Mouse (Mus musculus) embryonic facial prominence, embryonic 14.5 days (tissue): ENCODE results near the gene Sirt6. TPM values are rescaled to one million over a fixed set of nuclear protein-coding genes. Genes with fewer than 3 reads are reported as not detected.

Experiments
- ATAC-seq: fragments of 200-750 bp; cut with Nextera tagmentation; 2 replicates; pipeline ENCODE4 v1.8.0; 2017; ENCODE audit warnings: low read depth, moderate number of reproducible peaks, moderate TSS enrichment
- DNase-seq: peaks from one replicate; pipeline ENCODE4 v3.0.0-alpha.2; 2015; ENCODE audit warnings: low spot score
- H3K27ac ChIP-seq: fragments of 300-500 bp; sonication (generic); replicated peaks from 2 replicates; pipeline ENCODE4 v1.5.1; 2014; ENCODE audit warnings: low read depth, mild to moderate bottlenecking, low read length, moderate library complexity
- H3K27me3 ChIP-seq: fragments of 300-500 bp; sonication (generic); replicated peaks from 2 replicates; pipeline ENCODE4 v1.6.1; 2014; ENCODE audit warnings: low read length; ENCODE audit not compliant: control insufficient read depth, insufficient read depth
- H3K36me3 ChIP-seq: fragments of 300-500 bp; sonication (generic); 2 replicates; pipeline ENCODE4 v1.6.1; 2014; ENCODE audit warnings: low read length, mixed read lengths; ENCODE audit not compliant: control insufficient read depth, insufficient read depth
- H3K4me1 ChIP-seq: fragments of 300-500 bp; sonication (generic); 2 replicates; pipeline ENCODE4 v1.6.1; 2014; ENCODE audit warnings: antibody characterized with exemption, low read length; ENCODE audit not compliant: control insufficient read depth, insufficient read depth
- H3K4me2 ChIP-seq: fragments of 300-500 bp; sonication (generic); 2 replicates; pipeline ENCODE4 v1.6.1; 2014; ENCODE audit warnings: low read depth, mild to moderate bottlenecking, low read length, moderate library complexity, mixed read lengths
- H3K4me3 ChIP-seq: fragments of 300-500 bp; sonication (generic); 2 replicates; pipeline ENCODE4 v1.5.1; 2014; ENCODE audit warnings: low read depth, mild to moderate bottlenecking, low read length
- H3K9ac ChIP-seq: fragments of 300-500 bp; sonication (generic); 2 replicates; pipeline ENCODE4 v1.6.1; 2014; ENCODE audit warnings: low read depth, mild to moderate bottlenecking, low read length, moderate library complexity, mixed read lengths
- H3K9me3 ChIP-seq: fragments of 300-500 bp; sonication (generic); 2 replicates; pipeline ENCODE4 v1.6.1; 2016; ENCODE audit warnings: low read length; ENCODE audit not compliant: control insufficient read depth
- WGBS: fragments of 180-500 bp; shearing (Covaris S2); extraction: QIAGEN DNeasy Blood & Tissue Kit; methylation state at CpG from one replicate; pipeline ENCODE4 v1.1.7; 2014; 5-methylcytosine and 5-hydroxymethylcytosine counted together
- polyA plus RNA-seq: library from polyadenylated mRNA; unstranded; fragments of >200 nt; fragmentation: Nextera tagmentation; extraction: Ambion mirVana; gene quantifications from 2 replicates; pipeline ENCODE4 v1.2.1, GENCODE M21; 2014

Gene Sirt6
- polyA plus RNA-seq, 1 experiment from 2014 or later = 24.4 TPM

GRCm38 (mm10) chr10:81628390-81628789 is 793 bp upstream of the Sirt6 start, which contains the start of gene Ankrd24:
Gene Ankrd24, plus strand, starts transcription at chr10:81628540.
- no peak for DNase-seq

GRCm38 (mm10) chr10:81627836-81628220 is 231 bp upstream of the Sirt6 start:
- Histone ChIP-seq H3K4me2 (peak overlapping the region; percentile 85), H3K9ac (peak overlapping the region; percentile 79), H3K27ac (peak overlapping the region; percentile 92), H3K4me1 (peaks cover 9% of the 10 kb centered on the region), H3K9me3 (no peaks in the 10 kb centered on the region), H3K27me3 (no peaks in the 10 kb centered on the region), H3K4me3 (peak overlapping the region; percentile 75), H3K36me3 (peaks cover 30% of the 10 kb centered on the region)
- WGBS = 48% methylated on average over 7 of the region's 7 CpGs
- no peak for ATAC-seq
- no peak for DNase-seq

More at GRCm38 (mm10) chr10:81628390-81628789, 793 bp upstream of the Sirt6 start, which contains the start of gene Ankrd24:
- no peaks in the 10 kb centered on the region for H3K9me3 ChIP-seq
- H3K36me3 ChIP-seq = peaks cover 25% of the 10 kb centered on the region
- peak within 1 kb of the TSS; percentile 79 for H3K9ac ChIP-seq
- H3K27me3 ChIP-seq = no peaks in the 10 kb centered on the region
- H3K4me2 ChIP-seq = peak within 1 kb of the TSS; percentile 85
- ATAC-seq = no peak
- H3K4me3 ChIP-seq = peak within 1 kb of the TSS; percentile 75
- peaks cover 9% of the 10 kb centered on the region for H3K4me1 ChIP-seq
- peak within 1 kb of the TSS; percentile 92 for H3K27ac ChIP-seq
- 77% methylated on average over 14 of the region's 16 CpGs for WGBS

- peak overlapping the region; percentile 79 for H3K9ac ChIP-seq
- peak overlapping the region; percentile 75 for H3K4me3 ChIP-seq
- 89% methylated on average over 22 of the region's 22 CpGs for WGBS
- no peak for ATAC-seq
- DNase-seq = no peak
- no peaks in the 10 kb centered on the region for H3K9me3 ChIP-seq
- peaks cover 44% of the 10 kb centered on the region for H3K36me3 ChIP-seq
- H3K27ac ChIP-seq = peak overlapping the region; percentile 92; the same call in 1 of the 2 replicates
- H3K4me1 ChIP-seq = peaks cover 9% of the 10 kb centered on the region
- H3K4me2 ChIP-seq = peak overlapping the region; percentile 85
- no peaks in the 10 kb centered on the region for H3K27me3 ChIP-seq
Measured at GRCm38 (mm10) chr10:81626101-81626993, 1.2 kb downstream of the Sirt6 start.

- H3K27me3 ChIP-seq = no peaks in the 10 kb centered on the region
- ATAC-seq (no peak), DNase-seq (no peak)
- no peaks in the 10 kb centered on the region for H3K9me3 ChIP-seq
- no peak overlapping the region for H3K4me3 ChIP-seq
- H3K9ac ChIP-seq = no peak overlapping the region
- H3K27ac ChIP-seq = no peak overlapping the region
- peaks cover 49% of the 10 kb centered on the region for H3K36me3 ChIP-seq
- peaks cover 9% of the 10 kb centered on the region for H3K4me1 ChIP-seq
- WGBS = 80% methylated on average over 4 of the region's 8 CpGs
- no peak overlapping the region for H3K4me2 ChIP-seq
Measured at GRCm38 (mm10) chr10:81623441-81623840, 4.2 kb downstream of the Sirt6 start.

GRCm38 (mm10) chr10:81620786-81621185 is 6.8 kb downstream of the Sirt6 start:
- ATAC-seq (no peak), DNase-seq (no peak)
- no peaks in the 10 kb centered on the region for H3K4me1 ChIP-seq
- H3K27me3 ChIP-seq = no peaks in the 10 kb centered on the region
- peaks cover 48% of the 10 kb centered on the region for H3K36me3 ChIP-seq
- 65% methylated on average over 9 of the region's 9 CpGs for WGBS
- no peak overlapping the region for H3K9ac ChIP-seq
- H3K27ac ChIP-seq = no peak overlapping the region
- no peak overlapping the region for H3K4me3 ChIP-seq
- no peak overlapping the region for H3K4me2 ChIP-seq
- H3K9me3 ChIP-seq = no peaks in the 10 kb centered on the region

- no peaks in the 10 kb centered on the region for H3K9me3 ChIP-seq
- no peaks in the 10 kb centered on the region for H3K27me3 ChIP-seq
- H3K9ac ChIP-seq = no peak overlapping the region
- H3K27ac ChIP-seq = peak overlapping the region; percentile 28; the same call in 1 of the 2 replicates
- H3K4me2 ChIP-seq = no peak overlapping the region
- ATAC-seq (no peak), DNase-seq (no peak)
- H3K4me3 ChIP-seq = no peak overlapping the region
- WGBS = 66% methylated on average over 5 of the region's 5 CpGs
- peaks cover 40% of the 10 kb centered on the region for H3K36me3 ChIP-seq
- no peaks in the 10 kb centered on the region for H3K4me1 ChIP-seq
Measured at GRCm38 (mm10) chr10:81619976-81620375, 7.6 kb downstream of the Sirt6 start.

- no peaks in the 10 kb centered on the region for H3K4me1 ChIP-seq
- no peaks in the 10 kb centered on the region for H3K36me3 ChIP-seq
- no peak overlapping the region for H3K4me3 ChIP-seq
- ATAC-seq = no peak
- H3K4me2 ChIP-seq = no peak overlapping the region
- H3K9ac ChIP-seq = no peak overlapping the region
- WGBS = 55% methylated on average over 5 of the region's 6 CpGs
- 0 out of 2 replicates have a peak, but pooled peaks cover 8% of the 10 kb centered on the region for H3K9me3 ChIP-seq
- no peak for DNase-seq
- H3K27me3 ChIP-seq = no peaks in the 10 kb centered on the region
- H3K27ac ChIP-seq = no peak overlapping the region
Measured at GRCm38 (mm10) chr10:81615486-81615885, 12.1 kb downstream of the Sirt6 start.

GRCm38 (mm10) chr10:81612779-81613178 is 14.8 kb downstream of the Sirt6 start:
- Histone ChIP-seq H3K9me3 (0 out of 2 replicates have a peak, but pooled peaks cover 8% of the 10 kb centered on the region), H3K36me3 (0 out of 2 replicates have a peak, but pooled peaks cover 4% of the 10 kb centered on the region), H3K4me2 (no peak overlapping the region), H3K4me3 (no peak overlapping the region), H3K4me1 (no peaks in the 10 kb centered on the region), H3K27ac (no peak overlapping the region), H3K9ac (no peak overlapping the region), H3K27me3 (no peaks in the 10 kb centered on the region)
- no peak for DNase-seq
- WGBS = 58% methylated on average over 3 of the region's 3 CpGs
- ATAC-seq = no peak
